Mouse (Mus musculus) central nervous system, embryonic 14 days (tissue): ENCODE measurements around the gene Plod2. TPM values are rescaled to one million over a fixed set of nuclear protein-coding genes. Genes with fewer than 3 reads are reported as not detected.

Source experiments
- polyA plus RNA-seq: library from polyadenylated mRNA; depleted of rRNA; stranded (reverse); fragments of >200 nt; gene quantifications from 2 replicates; pipeline ENCODE4 v1.2.3, GENCODE M21; 2012; rRNA removed

Plod2 gene
- 23.6 and 43.7 TPM in 2 replicates for polyA plus RNA-seq

DNA sequence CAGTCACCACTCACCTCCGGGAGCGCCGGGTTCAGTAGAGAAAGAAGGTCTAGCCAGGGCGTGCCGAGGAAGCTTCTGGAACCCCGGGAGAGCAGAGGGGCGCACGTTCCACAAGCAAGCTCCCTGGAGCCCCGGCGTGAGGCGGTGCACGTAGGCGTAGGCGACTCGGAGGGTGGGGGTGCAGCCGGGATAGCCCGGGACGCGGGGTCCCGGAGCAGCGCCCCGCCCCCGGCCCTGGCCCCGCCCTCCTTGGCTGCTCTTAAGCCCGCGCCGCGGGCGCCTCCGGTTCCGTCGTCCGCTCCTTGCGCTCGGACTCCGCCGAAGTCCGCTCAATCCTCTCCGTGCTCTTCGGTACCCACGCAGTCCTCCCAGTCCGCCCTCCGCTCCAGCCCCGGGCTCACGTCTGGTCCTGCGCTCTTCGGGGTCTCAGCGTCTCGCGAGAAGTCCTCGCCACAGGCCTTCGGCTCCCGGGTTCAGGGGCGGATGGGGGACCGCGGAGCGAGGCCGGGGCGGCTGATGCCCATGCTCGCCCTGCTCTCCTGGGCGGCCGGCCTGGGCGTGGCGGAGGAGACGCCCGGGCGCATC lies at the start of gene Plod2:
Plod2 (plus strand) TSS at position 247 of the 585 bp plus-strand sequence.

Other genes starting within 250 kb of the Plod2 start
- not detected in 2 replicates for gene 1700057G04Rik, start 232.8 kb upstream of the Plod2 start, polyA plus RNA-seq
- gene Plscr4, start 84.8 kb upstream of the Plod2 start, polyA plus RNA-seq, result 1.2 and 2.2 TPM in 2 replicates